Mouse (Mus musculus): ENCODE measurements around the gene Aurkaip1. TPM values are rescaled to one million over a fixed set of nuclear protein-coding genes. Genes with fewer than 3 reads are reported as not detected.

Gene Aurkaip1
- polyA plus RNA-seq, 1 experiment from 2014 or later, result 121 TPM

- H3K9me3 ChIP-seq (replicated peaks; ENCODE audit: control insufficient read depth, low read length), result no peaks in the 10 kb centered on the region
- peak; percentile 39 for ATAC-seq (replicated peaks; ENCODE audit: insufficient number of reproducible peaks, low FRiP score, low TSS enrichment)
- H3K36me3 ChIP-seq (ENCODE audit: control insufficient read depth, insufficient read depth, low read length), result peaks cover 46% of the 10 kb centered on the region
- H3K9ac ChIP-seq (ENCODE audit: low read depth, low read length), result peak overlapping the region; percentile 99
- WGBS (ENCODE audit: insufficient replicate concordance), result under 1% methylated on average over 44 of the region's 49 CpGs
- H3K4me1 ChIP-seq (ENCODE audit: control insufficient read depth, insufficient read depth, low read length), result peaks cover 11% of the 10 kb centered on the region
- no peaks in the 10 kb centered on the region for H3K27me3 ChIP-seq (ENCODE audit: control insufficient read depth, insufficient read depth, low read length)
- H3K27ac ChIP-seq (ENCODE audit: low read depth, low read length), result peak overlapping the region; percentile 94
- peak overlapping the region; percentile 99 for H3K4me3 ChIP-seq (ENCODE audit: low read depth, low read length)
- peak overlapping the region; percentile 88 for H3K4me2 ChIP-seq
Measured at GRCm38 (mm10) chr4:155812665-155813181, 18.3 kb upstream of the Aurkaip1 start.

GRCm38 (mm10) chr4:155817533-155817932, 13.5 kb upstream of the Aurkaip1 start:
- no peak overlapping the region for H3K27ac ChIP-seq (ENCODE audit: low read depth, low read length)
- peaks cover 59% of the 10 kb centered on the region for H3K36me3 ChIP-seq (ENCODE audit: control insufficient read depth, insufficient read depth, low read length)
- no peaks in the 10 kb centered on the region for H3K27me3 ChIP-seq (ENCODE audit: control insufficient read depth, insufficient read depth, low read length)
- WGBS (ENCODE audit: insufficient replicate concordance), result 87% methylated on average over 4 of the region's 4 CpGs
- no peaks in the 10 kb centered on the region for H3K9me3 ChIP-seq (replicated peaks; ENCODE audit: control insufficient read depth, low read length)
- H3K4me1 ChIP-seq (ENCODE audit: control insufficient read depth, insufficient read depth, low read length), result peaks cover 6% of the 10 kb centered on the region
- no peak for ATAC-seq (replicated peaks; ENCODE audit: insufficient number of reproducible peaks, low FRiP score, low TSS enrichment)
- no peak overlapping the region for H3K4me2 ChIP-seq
- H3K9ac ChIP-seq (ENCODE audit: low read depth, low read length), result no peak overlapping the region
- H3K4me3 ChIP-seq (ENCODE audit: low read depth, low read length), result no peak overlapping the region

DNA sequence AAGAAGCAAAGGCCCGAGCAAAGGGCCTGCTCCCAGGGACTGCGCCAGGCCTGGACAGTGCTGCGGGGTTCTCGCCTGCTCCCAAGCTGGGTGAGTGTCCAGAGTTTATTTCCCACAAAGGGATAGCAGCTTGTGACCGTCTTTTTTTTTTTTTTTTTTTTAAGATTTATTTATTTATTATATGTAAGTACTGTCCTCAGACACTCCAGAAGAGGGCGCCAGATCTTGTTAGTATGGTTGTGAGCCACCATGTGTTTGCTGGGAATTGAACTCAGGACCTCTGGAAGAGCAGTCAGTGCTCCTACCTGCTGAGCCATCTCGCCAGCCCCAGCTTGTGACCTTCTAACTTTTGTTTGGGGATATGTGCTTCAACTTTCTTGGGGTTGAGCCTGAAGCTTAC, 10.0 kb upstream of the Aurkaip1 start:
- Histone ChIP-seq H3K27ac (ENCODE audit: low read depth, low read length) (no peak overlapping the region), H3K27me3 (ENCODE audit: control insufficient read depth, insufficient read depth, low read length) (no peaks in the 10 kb centered on the region), H3K4me2 (no peak overlapping the region), H3K36me3 (ENCODE audit: control insufficient read depth, insufficient read depth, low read length) (peaks cover 62% of the 10 kb centered on the region), H3K4me3 (ENCODE audit: low read depth, low read length) (no peak overlapping the region), H3K4me1 (ENCODE audit: control insufficient read depth, insufficient read depth, low read length) (no peaks in the 10 kb centered on the region), H3K9me3 (replicated peaks; ENCODE audit: control insufficient read depth, low read length) (no peaks in the 10 kb centered on the region), H3K9ac (ENCODE audit: low read depth, low read length) (no peak overlapping the region)
- WGBS (ENCODE audit: insufficient replicate concordance), result 83% methylated on average over 7 of the region's 7 CpGs
- ATAC-seq (replicated peaks; ENCODE audit: insufficient number of reproducible peaks, low FRiP score, low TSS enrichment), result no peak

- Histone ChIP-seq H3K4me3 (ENCODE audit: low read depth, low read length) (no peak overlapping the region), H3K9ac (ENCODE audit: low read depth, low read length) (no peak overlapping the region), H3K27ac (ENCODE audit: low read depth, low read length) (no peak overlapping the region), H3K36me3 (ENCODE audit: control insufficient read depth, insufficient read depth, low read length) (peaks cover 52% of the 10 kb centered on the region), H3K27me3 (ENCODE audit: control insufficient read depth, insufficient read depth, low read length) (no peaks in the 10 kb centered on the region), H3K4me2 (no peak overlapping the region), H3K4me1 (ENCODE audit: control insufficient read depth, insufficient read depth, low read length) (no peaks in the 10 kb centered on the region), H3K9me3 (replicated peaks; ENCODE audit: control insufficient read depth, low read length) (no peaks in the 10 kb centered on the region)
- WGBS (ENCODE audit: insufficient replicate concordance), result 94% methylated on average over 16 of the region's 16 CpGs
- no peak for ATAC-seq (replicated peaks; ENCODE audit: insufficient number of reproducible peaks, low FRiP score, low TSS enrichment)
Measured at GRCm38 (mm10) chr4:155823443-155823842, 7.6 kb upstream of the Aurkaip1 start.

DNA sequence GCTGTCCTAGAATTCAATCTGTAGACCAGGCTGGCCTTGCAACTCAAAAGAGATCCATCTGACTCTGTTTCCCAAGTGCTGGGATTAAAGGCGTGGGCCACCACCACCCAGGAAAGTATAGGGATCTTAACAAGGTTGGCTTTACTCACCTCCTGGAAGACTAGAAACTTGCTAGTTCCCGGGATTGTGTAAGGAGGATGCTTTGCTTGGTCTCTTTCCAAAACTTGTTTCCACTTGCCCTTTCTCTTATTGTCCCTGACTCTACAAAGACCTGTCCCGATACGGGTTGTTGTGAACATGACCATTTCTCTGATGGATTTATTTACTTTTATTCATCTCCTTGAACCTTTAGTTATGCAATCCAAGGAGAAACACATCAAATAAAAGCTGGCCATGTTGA, 1.2 kb upstream of the Aurkaip1 start:
- Histone ChIP-seq H3K36me3 (ENCODE audit: control insufficient read depth, insufficient read depth, low read length) (peaks cover 11% of the 10 kb centered on the region), H3K27me3 (ENCODE audit: control insufficient read depth, insufficient read depth, low read length) (no peaks in the 10 kb centered on the region), H3K4me3 (ENCODE audit: low read depth, low read length) (no peak overlapping the region), H3K4me1 (ENCODE audit: control insufficient read depth, insufficient read depth, low read length) (peaks cover 10% of the 10 kb centered on the region), H3K9me3 (replicated peaks; ENCODE audit: control insufficient read depth, low read length) (no peaks in the 10 kb centered on the region), H3K9ac (ENCODE audit: low read depth, low read length) (no peak overlapping the region), H3K27ac (ENCODE audit: low read depth, low read length) (no peak overlapping the region), H3K4me2 (no peak overlapping the region)
- no peak for ATAC-seq (replicated peaks; ENCODE audit: insufficient number of reproducible peaks, low FRiP score, low TSS enrichment)
- WGBS (ENCODE audit: insufficient replicate concordance), result 87% methylated on average over 4 of the region's 4 CpGs

- peak overlapping the region; percentile 93 for H3K4me3 ChIP-seq (ENCODE audit: low read depth, low read length)
- no peak overlapping the region for H3K27ac ChIP-seq (ENCODE audit: low read depth, low read length)
- 56% methylated on average over 8 of the region's 8 CpGs for whole genome bisulfite sequencing (ENCODE audit: insufficient replicate concordance)
- no peaks in the 10 kb centered on the region for H3K9me3 ChIP-seq (replicated peaks; ENCODE audit: control insufficient read depth, low read length)
- peaks cover 8% of the 10 kb centered on the region for H3K36me3 ChIP-seq (ENCODE audit: control insufficient read depth, insufficient read depth, low read length)
- H3K27me3 ChIP-seq (ENCODE audit: control insufficient read depth, insufficient read depth, low read length), result no peaks in the 10 kb centered on the region
- H3K4me2 ChIP-seq, result peak overlapping the region; percentile 96
- ATAC-seq (replicated peaks; ENCODE audit: insufficient number of reproducible peaks, low FRiP score, low TSS enrichment), result no peak
- H3K4me1 ChIP-seq (ENCODE audit: control insufficient read depth, insufficient read depth, low read length), result peaks cover 10% of the 10 kb centered on the region
- H3K9ac ChIP-seq (ENCODE audit: low read depth, low read length), result no peak overlapping the region
Measured at GRCm38 (mm10) chr4:155830596-155830995, 476 bp upstream of the Aurkaip1 start.

DNA sequence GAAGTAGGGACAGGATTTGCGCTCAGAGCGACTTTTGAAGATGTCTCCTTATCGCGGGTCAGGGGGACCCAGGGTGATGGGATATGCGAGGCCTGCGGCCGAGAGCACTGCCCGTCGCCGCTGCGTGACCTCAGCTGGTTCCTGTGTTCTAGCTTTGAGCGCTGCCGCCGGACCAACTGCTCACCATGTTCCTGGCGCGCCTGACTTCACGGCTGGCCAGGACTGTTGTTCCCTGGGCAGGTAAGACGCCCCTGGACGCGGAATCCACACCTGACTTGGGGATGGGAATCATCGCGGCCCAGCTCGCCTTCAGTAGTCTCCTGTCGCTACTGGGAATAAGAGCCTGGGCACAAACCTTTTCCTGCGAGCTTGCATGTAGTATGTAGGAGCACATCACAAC, 759 bp downstream of the Aurkaip1 start:
- WGBS (ENCODE audit: insufficient replicate concordance), result under 1% methylated on average over 25 of the region's 25 CpGs
- peak; percentile 2; the same call in 1 of the 2 replicates for ATAC-seq (replicated peaks; ENCODE audit: insufficient number of reproducible peaks, low FRiP score, low TSS enrichment)
- peak overlapping the region; percentile 84 for H3K9ac ChIP-seq (ENCODE audit: low read depth, low read length)

GRCm38 (mm10) chr4:155832321-155832720, 1.2 kb downstream of the Aurkaip1 start:
- peak overlapping the region; percentile 96 for H3K4me2 ChIP-seq
- no peak overlapping the region for H3K27ac ChIP-seq (ENCODE audit: low read depth, low read length)
- no peak for ATAC-seq (replicated peaks; ENCODE audit: insufficient number of reproducible peaks, low FRiP score, low TSS enrichment)
- H3K27me3 ChIP-seq (ENCODE audit: control insufficient read depth, insufficient read depth, low read length), result no peaks in the 10 kb centered on the region
- WGBS (ENCODE audit: insufficient replicate concordance), result 51% methylated on average over 10 of the region's 10 CpGs
- H3K9me3 ChIP-seq (replicated peaks; ENCODE audit: control insufficient read depth, low read length), result no peaks in the 10 kb centered on the region
- H3K4me3 ChIP-seq (ENCODE audit: low read depth, low read length), result peak overlapping the region; percentile 93
- peaks cover 10% of the 10 kb centered on the region for H3K4me1 ChIP-seq (ENCODE audit: control insufficient read depth, insufficient read depth, low read length)
- peak overlapping the region; percentile 84 for H3K9ac ChIP-seq (ENCODE audit: low read depth, low read length)
- H3K36me3 ChIP-seq (ENCODE audit: control insufficient read depth, insufficient read depth, low read length), result peaks cover 8% of the 10 kb centered on the region; the same call in 1 of the 2 replicates

More for the DNA sequence above, 759 bp downstream of the Aurkaip1 start:
- no peaks in the 10 kb centered on the region for H3K9me3 ChIP-seq (replicated peaks; ENCODE audit: control insufficient read depth, low read length)
- peaks cover 10% of the 10 kb centered on the region for H3K4me1 ChIP-seq (ENCODE audit: control insufficient read depth, insufficient read depth, low read length)
- H3K27me3 ChIP-seq (ENCODE audit: control insufficient read depth, insufficient read depth, low read length), result no peaks in the 10 kb centered on the region
- H3K36me3 ChIP-seq (ENCODE audit: control insufficient read depth, insufficient read depth, low read length), result peaks cover 8% of the 10 kb centered on the region; the same call in 1 of the 2 replicates
- H3K4me3 ChIP-seq (ENCODE audit: low read depth, low read length), result peak overlapping the region; percentile 93
- H3K4me2 ChIP-seq, result peak overlapping the region; percentile 96
- H3K27ac ChIP-seq (ENCODE audit: low read depth, low read length), result peak overlapping the region; percentile 92

DNA sequence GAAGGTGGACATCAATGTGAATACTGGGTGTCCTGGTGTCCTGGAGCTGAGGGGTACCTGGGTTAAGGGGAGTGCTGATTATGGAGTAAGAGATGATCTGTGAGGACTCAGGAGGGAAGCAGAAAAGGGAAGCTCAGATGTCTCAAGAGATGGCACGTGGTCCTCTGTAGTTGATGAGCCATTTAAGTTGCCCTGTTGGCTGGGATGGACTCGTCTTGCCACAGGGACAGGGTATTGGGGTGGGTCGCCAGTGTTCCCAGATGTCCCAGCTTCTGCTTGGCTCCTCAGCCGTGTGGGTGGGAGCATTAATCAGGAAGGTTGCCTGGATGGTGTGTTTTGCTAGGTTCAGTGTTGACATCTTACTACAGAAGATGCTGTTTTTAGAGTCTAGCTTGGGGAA, 2.2 kb downstream of the Aurkaip1 start:
- H3K9me3 ChIP-seq (replicated peaks; ENCODE audit: control insufficient read depth, low read length), result no peaks in the 10 kb centered on the region
- H3K27ac ChIP-seq (ENCODE audit: low read depth, low read length), result no peak overlapping the region
- peaks cover 4% of the 10 kb centered on the region; the same call in 1 of the 2 replicates for H3K36me3 ChIP-seq (ENCODE audit: control insufficient read depth, insufficient read depth, low read length)
- no peaks in the 10 kb centered on the region for H3K27me3 ChIP-seq (ENCODE audit: control insufficient read depth, insufficient read depth, low read length)
- no peak overlapping the region for H3K4me3 ChIP-seq (ENCODE audit: low read depth, low read length)
- H3K4me2 ChIP-seq, result no peak overlapping the region
- 84% methylated on average over 4 of the region's 4 CpGs for WGBS (ENCODE audit: insufficient replicate concordance)
- peaks cover 18% of the 10 kb centered on the region for H3K4me1 ChIP-seq (ENCODE audit: control insufficient read depth, insufficient read depth, low read length)
- H3K9ac ChIP-seq (ENCODE audit: low read depth, low read length), result no peak overlapping the region
- no peak for ATAC-seq (replicated peaks; ENCODE audit: insufficient number of reproducible peaks, low FRiP score, low TSS enrichment)

Data from heart, embryonic 11.5 days (tissue).